In genomic region chr5:64045502-64045901, GRCm38 (mm10) we compare ENCODE assay signal across 7 mouse cellular contexts. TPM values are rescaled to one million over a fixed set of nuclear protein-coding genes. Genes with fewer than 3 reads are reported as not detected.
DNase-seq lines count a peak whose midpoint lies in the region; ATAC-seq and TF ChIP-seq lines count a peak whose summit lies in the region.

No protein-coding gene starts in this region.

- WGBS in midbrain, embryonic 11.5 days: 83% methylated on average over 8 of the region's 8 CpGs
- 89% methylated on average over 8 of the region's 8 CpGs for WGBS in midbrain, embryonic 10.5 days
- WGBS in heart, embryonic 15.5 days: 10% methylated on average over 8 of the region's 8 CpGs
- WGBS in kidney, postnatal 0 days: 23% methylated on average over 8 of the region's 8 CpGs
- WGBS in midbrain, embryonic 16.5 days: 48% methylated on average over 8 of the region's 8 CpGs

- TF ChIP-seq CTCF in kidney, postnatal 0 days (IDR thresholded peaks at IDR 0.05; ENCODE audit: low read depth): no peak

- H3K4me1 ChIP-seq in midbrain, embryonic 11.5 days (ENCODE audit: control insufficient read depth, insufficient read depth, low read length): 0 out of 2 replicates have a peak, but pooled peaks cover 2% of the 10 kb centered on the region
- H3K4me1 ChIP-seq in midbrain, embryonic 10.5 days: peaks cover 23% of the 10 kb centered on the region
- H3K4me1 ChIP-seq in heart, embryonic 15.5 days (replicated peaks): peaks cover 9% of the 10 kb centered on the region
- H3K4me1 ChIP-seq in kidney, postnatal 0 days (replicated peaks; ENCODE audit: insufficient read depth, low read length): peaks cover 14% of the 10 kb centered on the region; the same call in 1 of the 2 replicates
- H3K4me1 ChIP-seq in midbrain, embryonic 16.5 days (ENCODE audit: control insufficient read depth, insufficient read depth, low read length): no peaks in the 10 kb centered on the region

- no peaks in the 10 kb centered on the region for H3K9me3 ChIP-seq in midbrain, embryonic 11.5 days (ENCODE audit: control insufficient read depth, low read length)
- no peaks in the 10 kb centered on the region for H3K9me3 ChIP-seq in midbrain, embryonic 10.5 days (replicated peaks)
- no peaks in the 10 kb centered on the region for H3K9me3 ChIP-seq in heart, embryonic 15.5 days (replicated peaks)
- no peaks in the 10 kb centered on the region for H3K9me3 ChIP-seq in kidney, postnatal 0 days (replicated peaks; ENCODE audit: low read length)
- no peaks in the 10 kb centered on the region for H3K9me3 ChIP-seq in midbrain, embryonic 16.5 days (replicated peaks; ENCODE audit: control insufficient read depth, low read length, poor library complexity, severe bottlenecking)

- DNase-seq in midbrain, embryonic 11.5 days (ENCODE audit: low spot score, missing footprints): no peak
- no peak for DNase-seq in midbrain, embryonic 10.5 days (ENCODE audit: low spot score)
- DNase-seq in brain, adult 2 months (ENCODE audit: low read depth, low spot score): peak; percentile 49
- peak; percentile 68 for DNase-seq in kidney, postnatal 0 days (ENCODE audit: low spot score)

- H3K27ac ChIP-seq in midbrain, embryonic 11.5 days (ENCODE audit: low read depth, low read length): no peak overlapping the region
- H3K27ac ChIP-seq in midbrain, embryonic 10.5 days (replicated peaks): no peak overlapping the region
- H3K27ac ChIP-seq in heart, embryonic 15.5 days: no peak overlapping the region
- H3K27ac ChIP-seq in kidney, postnatal 0 days: no peak overlapping the region
- no peak overlapping the region for H3K27ac ChIP-seq in midbrain, embryonic 16.5 days (ENCODE audit: low read length)

- H3K4me3 ChIP-seq in midbrain, embryonic 11.5 days (ENCODE audit: low read depth, low read length): no peak overlapping the region
- H3K4me3 ChIP-seq in midbrain, embryonic 10.5 days: no peak overlapping the region
- peak overlapping the region; percentile 19 for H3K4me3 ChIP-seq in heart, embryonic 15.5 days
- H3K4me3 ChIP-seq in kidney, postnatal 0 days (replicated peaks; ENCODE audit: low read depth, low read length): no peak overlapping the region
- no peak overlapping the region for H3K4me3 ChIP-seq in midbrain, embryonic 16.5 days (ENCODE audit: low read depth, low read length)

- H3K27me3 ChIP-seq in midbrain, embryonic 11.5 days (ENCODE audit: control insufficient read depth, insufficient read depth, low read length): no peaks in the 10 kb centered on the region
- H3K27me3 ChIP-seq in midbrain, embryonic 10.5 days (ENCODE audit: low read depth, poor library complexity, severe bottlenecking): no peaks in the 10 kb centered on the region
- H3K27me3 ChIP-seq in heart, embryonic 15.5 days: peaks cover 32% of the 10 kb centered on the region
- no peaks in the 10 kb centered on the region for H3K27me3 ChIP-seq in kidney, postnatal 0 days (ENCODE audit: insufficient read depth, low read length)
- H3K27me3 ChIP-seq in midbrain, embryonic 16.5 days (ENCODE audit: control insufficient read depth, insufficient read depth, low read depth, low read length): no peaks in the 10 kb centered on the region

- ATAC-seq in midbrain, embryonic 11.5 days (ENCODE audit: low FRiP score): peak; percentile 52; the same call in 1 of the 2 replicates
- ATAC-seq in heart, embryonic 15.5 days (replicated peaks; ENCODE audit: insufficient number of reproducible peaks, insufficient read depth, low FRiP score, low read depth): peak; percentile 87
- peak; percentile 83 for ATAC-seq in kidney, postnatal 0 days (replicated peaks; ENCODE audit: low FRiP score, low read depth)
- peak; percentile 59 for ATAC-seq in midbrain, embryonic 16.5 days
- no peak for ATAC-seq in activated CD4-positive, CD25-positive, alpha-beta regulatory T cell, adult 4 months

- no peak overlapping the region for H3K4me2 ChIP-seq in midbrain, embryonic 11.5 days
- peak overlapping the region; percentile 54 for H3K4me2 ChIP-seq in heart, embryonic 15.5 days
- H3K4me2 ChIP-seq in kidney, postnatal 0 days (ENCODE audit: low read length): peak overlapping the region; percentile 31
- no peak overlapping the region for H3K4me2 ChIP-seq in midbrain, embryonic 16.5 days (ENCODE audit: low read length)

- H3K36me3 ChIP-seq in midbrain, embryonic 11.5 days (ENCODE audit: control insufficient read depth, insufficient read depth, low read length): no peaks in the 10 kb centered on the region
- H3K36me3 ChIP-seq in midbrain, embryonic 10.5 days: no peaks in the 10 kb centered on the region
- no peaks in the 10 kb centered on the region for H3K36me3 ChIP-seq in heart, embryonic 15.5 days
- H3K36me3 ChIP-seq in kidney, postnatal 0 days (ENCODE audit: insufficient read depth, low read length): no peaks in the 10 kb centered on the region
- no peaks in the 10 kb centered on the region for H3K36me3 ChIP-seq in midbrain, embryonic 16.5 days (ENCODE audit: control insufficient read depth, insufficient read depth, low read length)

- no peak overlapping the region for H3K9ac ChIP-seq in midbrain, embryonic 11.5 days (ENCODE audit: low read length)
- H3K9ac ChIP-seq in heart, embryonic 15.5 days: no peak overlapping the region
- H3K9ac ChIP-seq in kidney, postnatal 0 days (ENCODE audit: low read depth, low read length): no peak overlapping the region
- no peak overlapping the region for H3K9ac ChIP-seq in midbrain, embryonic 16.5 days (ENCODE audit: low read depth, low read length)

RNA-seq across cellular contexts. Expression of gene Pgm2, which starts 47.2 kb away (rescaled TPM):
- 22.8 and 29.3 TPM in 2 replicates for polyA plus RNA-seq in midbrain, embryonic 11.5 days (2014; fragmentation: Nextera tagmentation; extraction: Ambion mirVana)
- 24.9 and 25.1 TPM in 2 replicates for polyA plus RNA-seq in midbrain, embryonic 10.5 days (2016; fragmentation: Nextera tagmentation; extraction: Ambion mirVana)
- polyA plus RNA-seq in heart, embryonic 15.5 days (2015; fragmentation: Nextera tagmentation; extraction: Ambion mirVana): 13.2 and 16.7 TPM in 2 replicates
- polyA plus RNA-seq in kidney, postnatal 0 days (2015; fragmentation: Nextera tagmentation; extraction: Ambion mirVana): 36.0 and 39.7 TPM in 2 replicates
- 16.6 and 19.7 TPM in 2 replicates for polyA plus RNA-seq in midbrain, embryonic 16.5 days (2015; fragmentation: Nextera tagmentation; extraction: Ambion mirVana)
- polyA plus RNA-seq in activated CD4-positive, CD25-positive, alpha-beta regulatory T cell, adult 4 months (2017; shearing (Covaris generic)): 10 to 100 TPM; 31.3 to 32.2 TPM

Comparison
In these comparisons a context has a peak if more than half of its experiments do, and no peak if none do; other contexts are left out.
1. DNase-seq: peak in brain, adult 2 months (single experiment) and kidney, postnatal 0 days (single experiment); none in midbrain, embryonic 11.5 days (single experiment) and midbrain, embryonic 10.5 days (single experiment).
2. H3K4me2 ChIP-seq: peak in heart, embryonic 15.5 days (single experiment) and kidney, postnatal 0 days (single experiment); none in midbrain, embryonic 11.5 days (single experiment) and midbrain, embryonic 16.5 days (single experiment).